Mouse (Mus musculus) olfactory bulb, adult 2 months (tissue): ENCODE data around the gene Nhlrc3.
A peak's percentile ranks its signal among the peaks of the same experiment; 100 is the strongest.

ENCODE experiments used
- CTCF ChIP-seq: fragments of 200-500 bp; IDR thresholded peaks from 2 replicates; pipeline ENCODE4 v1.5.1; 2012; ENCODE audit warnings: low read depth, mild to moderate bottlenecking, low read length, moderate library complexity; ENCODE audit not compliant: insufficient read depth
- POLR2A ChIP-seq: fragments of 200-500 bp; IDR thresholded peaks from 2 replicates; pipeline ENCODE4 v1.6.1; 2012; ENCODE audit warnings: mild to moderate bottlenecking, low read depth, low read length, moderate library complexity; ENCODE audit not compliant: insufficient read depth

- no peak for TF ChIP-seq CTCF
- TF ChIP-seq POLR2A: peak; percentile 59
Measured at GRCm38 (mm10) chr3:53463765-53464114, 608 bp upstream of the Nhlrc3 start.
